Mouse (Mus musculus) CH12.LX (cell line): Measurements from ENCODE around the gene Lnx1.

Experiments
- CHD1 ChIP-seq: IDR thresholded peaks from 2 replicates; pipeline ENCODE4 v1.6.1; 2012; ENCODE audit warnings: low read depth, low read length, improper control_type of control experiment, inconsistent platforms
- CTCF ChIP-seq, 2 experiments: IDR thresholded peaks in 1 of 2; conservative IDR thresholded peaks in 1 of 2; 2 replicates each; pipeline ENCODE4 v1.5.1; 2011 to 2012; ENCODE audit warnings: low read depth in 2 of 2, low read length in 2 of 2, improper control_type of control experiment in 1 of 2, inconsistent platforms in 1 of 2, mild to moderate bottlenecking in 1 of 2, moderate library complexity in 1 of 2
- EP300 ChIP-seq: IDR thresholded peaks from 2 replicates; pipeline ENCODE4 v1.6.1; 2011; ENCODE audit warnings: low read length, improper control_type of control experiment
- GABPA ChIP-seq: IDR thresholded peaks from 2 replicates; pipeline ENCODE4 v1.6.1; 2012; ENCODE audit warnings: low read depth, low read length, improper control_type of control experiment, inconsistent platforms; ENCODE audit not compliant: insufficient replicate concordance
- JUN ChIP-seq: IDR thresholded peaks from 2 replicates; pipeline ENCODE4 v1.6.1; 2011; ENCODE audit warnings: low read depth, mild to moderate bottlenecking, low read length, improper control_type of control experiment, moderate library complexity; ENCODE audit not compliant: insufficient read depth
- MAFK ChIP-seq: IDR thresholded peaks from 2 replicates; pipeline ENCODE4 v1.6.1; 2011; ENCODE audit warnings: low read length, improper control_type of control experiment; ENCODE audit not compliant: insufficient replicate concordance
- POLR2A ChIP-seq: IDR thresholded peaks from 2 replicates; pipeline ENCODE4 v1.6.1; 2011; ENCODE audit warnings: low read depth, mild to moderate bottlenecking, improper control_type of control experiment, low read length
- UBTF ChIP-seq: IDR thresholded peaks from 2 replicates; pipeline ENCODE4 v1.6.1; 2012; ENCODE audit warnings: low read depth, mild to moderate bottlenecking, inconsistent platforms, low read length, improper control_type of control experiment, moderate library complexity
- USF1 ChIP-seq: IDR thresholded peaks from 2 replicates; pipeline ENCODE4 v1.6.1; 2014; ENCODE audit warnings: low read depth, mild to moderate bottlenecking, inconsistent platforms, low read length, improper control_type of control experiment
- USF2 ChIP-seq: conservative IDR thresholded peaks from 2 replicates; pipeline ENCODE4 v1.6.1; 2011; ENCODE audit warnings: low read depth, low read length, improper control_type of control experiment

DNA sequence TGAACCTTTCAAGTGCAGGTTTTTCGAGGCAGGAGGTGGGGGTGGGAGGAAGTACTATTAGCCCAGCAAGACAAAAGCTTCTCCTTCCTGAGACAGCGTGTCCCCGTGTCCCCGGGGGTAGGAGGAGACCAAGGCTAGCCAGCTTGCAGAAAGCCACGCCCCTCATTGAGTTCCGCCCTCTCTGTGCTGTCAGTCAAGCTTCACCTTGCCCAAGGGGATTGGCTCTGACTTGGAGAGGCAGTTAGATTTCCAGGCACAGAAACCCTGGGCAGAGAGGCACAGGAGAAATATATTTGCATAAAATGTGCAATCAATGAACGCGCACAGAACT, 1.7 kb upstream of the Lnx1 start:
- TF ChIP-seq GABPA, result no peak
- TF ChIP-seq CTCF (conservative IDR thresholded peaks at IDR 0.05 in 1 of 2, IDR thresholded peaks at IDR 0.05 in 1 of 2; ENCODE audit: low read depth in 2 of 2, low read length in 2 of 2), result no peak
- no peak for TF ChIP-seq POLR2A
- TF ChIP-seq MAFK, result no peak
- TF ChIP-seq UBTF, result no peak
- TF ChIP-seq USF1, result no peak
- no peak for TF ChIP-seq CHD1
- TF ChIP-seq EP300, result no peak
- TF ChIP-seq USF2, result no peak
- no peak for TF ChIP-seq JUN
